Mouse (Mus musculus) limb, embryonic 14.5 days (tissue): ENCODE data around the gene Gm17387. TPM values are rescaled to one million over a fixed set of nuclear protein-coding genes. Genes with fewer than 3 reads are reported as not detected.

Experiments
- ATAC-seq: fragments of 200-750 bp; cut with Nextera tagmentation; 2 replicates; pipeline ENCODE4 v1.8.0; 2017; ENCODE audit warnings: low read depth, moderate number of reproducible peaks, moderate TSS enrichment; ENCODE audit not compliant: low FRiP score
- DNase-seq: peaks from one replicate; pipeline ENCODE4 v3.0.0-alpha.2; 2015; ENCODE audit warnings: low spot score
- H3K27ac ChIP-seq: fragments of 300-500 bp; sonication (generic); replicated peaks from 2 replicates; pipeline ENCODE4 v1.5.1; 2014; ENCODE audit warnings: low read depth, mild to moderate bottlenecking, low read length, moderate library complexity, mixed read lengths
- H3K27me3 ChIP-seq: fragments of 300-500 bp; sonication (generic); 2 replicates; pipeline ENCODE4 v1.6.1; 2014; ENCODE audit warnings: low read length, mixed read lengths; ENCODE audit not compliant: control insufficient read depth, insufficient read depth
- H3K36me3 ChIP-seq: fragments of 300-500 bp; sonication (generic); 2 replicates; pipeline ENCODE4 v1.6.1; 2014; ENCODE audit warnings: mild to moderate bottlenecking, low read length, moderate library complexity, mixed read lengths; ENCODE audit not compliant: control insufficient read depth, insufficient read depth
- H3K4me1 ChIP-seq: fragments of 300-500 bp; sonication (generic); 2 replicates; pipeline ENCODE4 v1.6.1; 2014; ENCODE audit warnings: antibody characterized with exemption, low read length, mixed read lengths; ENCODE audit not compliant: control insufficient read depth, insufficient read depth
- H3K4me2 ChIP-seq: fragments of 300-500 bp; sonication (generic); replicated peaks from 2 replicates; pipeline ENCODE4 v1.6.1; 2014; ENCODE audit warnings: low read depth, mild to moderate bottlenecking, low read length, moderate library complexity; ENCODE audit not compliant: severe bottlenecking
- H3K4me3 ChIP-seq: fragments of 300-500 bp; sonication (generic); replicated peaks from 2 replicates; pipeline ENCODE4 v1.5.1; 2014; ENCODE audit warnings: low read length
- H3K9ac ChIP-seq: fragments of 300-500 bp; sonication (generic); 2 replicates; pipeline ENCODE4 v1.6.1; 2014; ENCODE audit warnings: mild to moderate bottlenecking, low read depth, low read length, moderate library complexity; ENCODE audit not compliant: severe bottlenecking
- H3K9me3 ChIP-seq: fragments of 300-500 bp; sonication (generic); 2 replicates; pipeline ENCODE4 v1.6.1; 2016; ENCODE audit warnings: low read length; ENCODE audit not compliant: control insufficient read depth
- POLR2A ChIP-seq: fragments of 200-500 bp; IDR thresholded peaks from 2 replicates; pipeline ENCODE4 v1.8.0; 2012; ENCODE audit warnings: inconsistent platforms, mild to moderate bottlenecking, moderate library complexity, borderline replicate concordance; ENCODE audit not compliant: insufficient read depth, insufficient read length; ENCODE audit errors: extremely low read depth
- WGBS: fragments of 180-500 bp; shearing (Covaris S2); extraction: QIAGEN DNeasy Blood & Tissue Kit; methylation state at CpG from one replicate; pipeline ENCODE4 v1.1.7; 2014; 5-methylcytosine and 5-hydroxymethylcytosine counted together
- polyA plus RNA-seq, 2 experiments: library from polyadenylated mRNA; depleted of rRNA in 1 of 2; stranded (reverse) in 1 of 2; unstranded in 1 of 2; fragments of >200 nt; fragmentation: Nextera tagmentation in 1 of 2; extraction: Ambion mirVana in 1 of 2; gene quantifications; 2 replicates each; pipeline versions ENCODE4 v1.2.1 to v1.2.3; 2012 to 2014

The Gm17387 gene
- polyA plus RNA-seq, 2 experiments = not detected

- no peak overlapping the region for H3K27ac ChIP-seq
These were observed 35.6 kb downstream of the Gm17387 start for GRCm38 (mm10) chr7:141064576-141064975.

GRCm38 (mm10) chr7:141068351-141068750 is 39.4 kb downstream of the Gm17387 start:
- 73% methylated on average over 19 of the region's 19 CpGs for WGBS
- Histone ChIP-seq H3K9ac (no peak overlapping the region), H3K9me3 (no peaks in the 10 kb centered on the region), H3K4me3 (no peak overlapping the region), H3K27ac (no peak overlapping the region), H3K4me2 (no peak overlapping the region), H3K27me3 (peaks cover 14% of the 10 kb centered on the region), H3K4me1 (peaks cover 11% of the 10 kb centered on the region), H3K36me3 (peaks cover 32% of the 10 kb centered on the region)
- TF ChIP-seq POLR2A = no peak
- ATAC-seq (no peak), DNase-seq (no peak)

More at GRCm38 (mm10) chr7:141064576-141064975, 35.6 kb downstream of the Gm17387 start:
- DNase-seq (no peak), ATAC-seq (no peak)
- Histone ChIP-seq H3K9me3 (no peaks in the 10 kb centered on the region), H3K36me3 (peaks cover 37% of the 10 kb centered on the region), H3K9ac (no peak overlapping the region), H3K27me3 (peaks cover 1% of the 10 kb centered on the region; the same call in 1 of the 2 replicates), H3K4me3 (no peak overlapping the region), H3K4me1 (peaks cover 3% of the 10 kb centered on the region), H3K4me2 (no peak overlapping the region)
- WGBS = 90% methylated on average over 7 of the region's 7 CpGs
- TF ChIP-seq POLR2A = no peak

- ATAC-seq = peak; percentile 64
- no peak overlapping the region for H3K27ac ChIP-seq
- DNase-seq = peak; percentile 87
- H3K4me1 ChIP-seq = peaks cover 11% of the 10 kb centered on the region
- 1% methylated on average over 42 of the region's 51 CpGs for WGBS
- peak overlapping the region; percentile 33 for H3K4me3 ChIP-seq
- H3K4me2 ChIP-seq = peak overlapping the region; percentile 75
- peaks cover 14% of the 10 kb centered on the region for H3K27me3 ChIP-seq
- peak overlapping the region; percentile 43 for H3K9ac ChIP-seq
- peaks cover 15% of the 10 kb centered on the region for H3K36me3 ChIP-seq
- no peaks in the 10 kb centered on the region for H3K9me3 ChIP-seq
- TF ChIP-seq POLR2A = no peak
These were observed 41.3 kb downstream of the Gm17387 start for GRCm38 (mm10) chr7:141070058-141070862.

- Histone ChIP-seq H3K9ac (no peak overlapping the region), H3K27me3 (peaks cover 14% of the 10 kb centered on the region), H3K4me1 (peaks cover 11% of the 10 kb centered on the region), H3K27ac (no peak overlapping the region), H3K36me3 (0 out of 2 replicates have a peak, but pooled peaks cover 5% of the 10 kb centered on the region), H3K9me3 (no peaks in the 10 kb centered on the region), H3K4me2 (no peak overlapping the region), H3K4me3 (no peak overlapping the region)
- no peak for DNase-seq
- no peak for TF ChIP-seq POLR2A
- 29% methylated on average over 23 of the region's 23 CpGs for WGBS
- no peak for ATAC-seq
These were observed 43.2 kb downstream of the Gm17387 start for GRCm38 (mm10) chr7:141072017-141072745.

GRCm38 (mm10) chr7:141073782-141074181 is 44.9 kb downstream of the Gm17387 start:
- Histone ChIP-seq H3K9ac (no peak overlapping the region), H3K4me2 (no peak overlapping the region), H3K27me3 (peaks cover 14% of the 10 kb centered on the region), H3K36me3 (no peaks in the 10 kb centered on the region), H3K4me3 (no peak overlapping the region), H3K27ac (no peak overlapping the region), H3K9me3 (no peaks in the 10 kb centered on the region), H3K4me1 (peaks cover 11% of the 10 kb centered on the region)
- no peak for ATAC-seq
- WGBS = 73% methylated on average over 4 of the region's 4 CpGs
- TF ChIP-seq POLR2A = no peak
- DNase-seq = no peak
